Mouse (Mus musculus): Measurements from ENCODE around the gene Tbx2. TPM values are rescaled to one million over a fixed set of nuclear protein-coding genes. Genes with fewer than 3 reads are reported as not detected.

Tbx2 gene
- total RNA-seq, 2 experiments from 2014 or later, result 2.7 to 3.3 TPM

GRCm38 (mm10) chr11:85886429-85886785 is 54.1 kb downstream of the Tbx2 start:
- no peak for DNase-seq (ENCODE audit: low spot score in 2 of 2)

GRCm38 (mm10) chr11:85887273-85887672 is 54.9 kb downstream of the Tbx2 start:
- DNase-seq (ENCODE audit: low spot score in 2 of 2), result no peak

GRCm38 (mm10) chr11:85887801-85888450 is 55.6 kb downstream of the Tbx2 start:
- no peak for DNase-seq (ENCODE audit: low spot score in 2 of 2)

- no peak for DNase-seq (ENCODE audit: low spot score in 2 of 2)
Observed at GRCm38 (mm10) chr11:85888451-85888961, 56.2 kb downstream of the Tbx2 start.

- DNase-seq (ENCODE audit: low spot score in 2 of 2), result no peak
Observed at GRCm38 (mm10) chr11:85889056-85889729, 56.8 kb downstream of the Tbx2 start.

GRCm38 (mm10) chr11:85889730-85890562 is 57.6 kb downstream of the Tbx2 start:
- DNase-seq (ENCODE audit: low spot score in 2 of 2), result no peak

GRCm38 (mm10) chr11:85890563-85890845 is 58.2 kb downstream of the Tbx2 start:
- no peak for DNase-seq (ENCODE audit: low spot score in 2 of 2)

- no peak for DNase-seq (ENCODE audit: low spot score in 2 of 2)
Observed at GRCm38 (mm10) chr11:85891010-85891691, 58.8 kb downstream of the Tbx2 start.

Other genes with a start within 250 kb of the Tbx2 start
- not detected for gene Gm11444, start 17.8 kb downstream of the Tbx2 start, total RNA-seq (2021)
- under 1 TPM; 0.24 to 0.53 TPM for gene Tbx4, start 53.9 kb downstream of the Tbx2 start, total RNA-seq (2021)